Mouse (Mus musculus): ENCODE data around the gene Igdcc3.

Igdcc3 gene

DNA sequence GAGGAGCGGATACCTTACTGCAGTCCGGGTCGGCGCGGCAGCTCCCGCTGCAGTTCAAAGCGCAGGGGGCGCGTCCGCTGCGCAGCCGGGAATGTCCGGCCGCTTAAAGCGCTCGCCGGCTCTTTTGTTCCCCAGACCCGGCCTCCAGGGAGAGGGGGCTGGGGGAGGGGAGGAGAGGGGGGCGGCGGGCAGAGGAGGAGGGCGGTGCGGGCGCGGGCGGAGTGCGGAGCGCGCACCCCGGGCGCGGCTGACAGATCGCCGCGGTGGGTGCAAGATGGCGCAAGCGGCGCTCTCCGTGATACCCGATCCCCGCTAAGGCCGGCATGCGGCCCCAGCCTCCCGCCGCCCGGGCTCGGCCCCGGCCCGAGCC, at the start of gene Igdcc3:
Gene Igdcc3 (plus strand): TSS at position 254 of the 370 bp plus-strand sequence.
- DNase-seq (ENCODE audit: low spot score): peak; percentile 67

DNA sequence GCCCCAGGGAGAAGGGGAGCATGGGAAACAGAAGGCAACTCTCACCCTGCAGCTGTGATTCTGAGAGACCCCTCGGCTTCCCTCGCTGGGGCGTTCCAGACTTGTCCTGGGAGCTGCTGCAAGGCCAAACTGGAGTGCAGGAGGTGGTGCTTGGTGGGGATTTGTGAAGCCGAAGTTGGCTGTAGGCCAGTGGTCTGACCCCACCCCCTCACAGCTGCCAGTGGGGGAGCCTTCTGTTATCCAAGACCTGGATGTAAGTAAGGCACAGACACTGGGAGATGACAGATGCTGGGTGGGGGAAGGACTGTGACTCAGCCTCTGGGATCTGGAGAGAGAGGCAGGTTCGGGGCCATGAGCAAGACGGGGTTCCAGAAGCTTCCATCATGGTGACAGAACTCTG, 46.8 kb upstream of the Igdcc3 start:
- DNase-seq (ENCODE audit: low spot score): peak; percentile 89

DNA sequence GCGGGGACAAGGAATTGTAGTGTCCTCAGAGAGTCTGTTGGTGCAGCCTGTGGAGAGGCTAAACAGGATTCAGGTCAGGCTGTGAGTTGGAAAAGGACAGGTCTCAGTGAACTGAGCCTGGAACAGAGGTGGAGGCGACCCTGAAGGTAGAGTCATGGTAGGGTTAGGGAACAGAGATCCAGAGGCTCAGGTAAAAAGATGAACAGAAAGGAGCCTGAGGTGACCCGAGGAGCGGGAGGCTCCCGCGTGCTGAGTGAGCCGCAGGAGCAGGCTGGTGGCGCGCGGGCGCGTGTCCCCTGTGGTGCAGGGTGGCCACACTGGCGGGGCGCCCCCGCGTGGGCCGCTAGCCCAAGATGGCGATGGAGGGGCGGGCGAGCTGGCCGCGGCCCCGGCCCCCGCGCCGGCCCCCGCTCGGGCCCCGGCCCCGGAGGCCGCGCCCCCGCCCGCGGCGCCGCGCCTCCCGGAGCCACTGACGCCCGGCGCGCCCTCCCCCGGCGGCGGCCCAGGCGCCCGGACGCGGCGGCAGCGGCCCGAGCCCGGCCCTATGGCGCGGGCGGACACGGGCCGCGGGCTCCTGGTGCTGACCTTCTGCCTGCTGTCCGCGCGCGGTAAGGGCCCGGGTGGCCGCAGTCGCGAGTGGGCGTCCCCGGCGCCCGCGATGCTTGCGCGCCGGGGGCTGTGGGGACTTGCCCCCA, 39.9 kb upstream of the Igdcc3 start, which contains the start of gene Igdcc4:
Gene Igdcc4 (plus strand): TSS at position 496 of the 695 bp plus-strand sequence.
- peak; percentile 63 for DNase-seq (ENCODE audit: low spot score)

DNA sequence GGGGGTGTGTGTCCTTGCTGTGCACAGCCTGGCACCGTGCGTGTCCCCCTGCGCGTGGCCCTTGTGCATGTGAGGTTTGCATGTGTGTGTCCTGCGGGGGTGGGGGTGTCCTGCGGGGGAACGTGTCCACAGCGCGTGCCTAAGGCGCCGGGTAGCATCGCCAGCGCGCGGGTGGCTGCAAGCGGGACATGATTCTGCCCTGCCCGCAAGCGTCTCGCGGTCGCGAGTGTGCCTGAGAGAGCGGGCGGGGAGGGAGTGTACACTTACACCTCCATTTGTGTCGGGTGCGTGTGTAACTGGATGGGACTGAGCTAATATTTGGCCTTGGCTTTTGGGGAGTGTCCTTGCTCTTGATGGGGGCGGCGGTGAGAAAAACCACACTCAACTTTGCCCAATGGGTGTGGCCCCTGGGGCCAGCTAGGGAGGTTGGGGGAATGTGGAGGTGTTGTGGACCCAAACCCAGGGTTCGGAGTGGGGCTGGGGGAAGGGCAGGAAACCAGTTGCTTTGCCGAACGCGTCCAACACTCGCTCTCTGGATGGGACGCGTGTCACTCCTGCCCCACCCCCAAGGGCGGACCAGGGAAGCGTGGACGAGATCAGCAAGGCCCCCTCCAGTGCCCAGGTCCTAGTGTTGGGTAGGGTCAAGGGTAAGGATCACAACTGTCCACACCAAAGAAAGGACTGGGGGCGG, 39.2 kb upstream of the Igdcc3 start:
- peak; percentile 80 for DNase-seq (ENCODE audit: low spot score)

DNA sequence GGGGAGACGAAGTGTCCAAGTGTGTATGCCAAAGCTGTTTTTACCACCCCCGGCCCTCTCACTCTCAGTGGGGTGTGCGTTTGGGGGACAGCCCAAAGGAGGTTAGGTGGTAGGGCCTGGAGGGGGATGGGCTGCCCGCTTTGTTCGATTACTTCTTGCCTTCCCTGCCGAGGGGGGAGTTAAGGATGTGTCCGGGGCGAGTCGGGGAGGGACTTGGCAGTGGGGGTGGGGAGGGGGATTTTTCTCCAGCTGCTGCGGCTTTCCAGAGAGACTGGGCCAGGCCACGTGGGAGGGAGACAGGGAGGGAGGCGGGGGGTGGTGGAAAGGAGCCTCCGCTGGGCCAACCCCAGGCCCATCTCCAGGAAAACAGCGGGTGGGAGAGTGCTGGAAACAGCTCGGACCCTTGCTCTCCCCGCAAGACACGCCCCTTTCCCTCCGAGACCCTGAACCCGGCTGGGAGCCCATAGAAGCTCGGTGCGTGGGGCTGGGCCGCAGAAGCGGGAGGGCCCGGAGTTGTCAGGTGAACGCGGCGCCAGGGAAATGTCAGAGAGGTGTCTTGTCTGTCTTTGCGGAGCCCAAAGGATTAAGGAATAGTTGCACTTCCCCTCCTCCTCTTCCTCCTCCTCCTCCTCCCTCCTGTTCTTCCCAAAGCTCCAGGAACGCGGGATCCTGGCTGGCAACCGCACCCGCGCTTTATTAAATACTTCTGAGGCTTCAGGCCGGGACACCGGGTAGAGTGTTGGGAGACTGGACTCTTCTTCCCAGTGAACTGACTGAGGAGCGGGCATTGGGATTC, 38.4 kb upstream of the Igdcc3 start:
- peak; percentile 75 for DNase-seq (ENCODE audit: low spot score)

DNA sequence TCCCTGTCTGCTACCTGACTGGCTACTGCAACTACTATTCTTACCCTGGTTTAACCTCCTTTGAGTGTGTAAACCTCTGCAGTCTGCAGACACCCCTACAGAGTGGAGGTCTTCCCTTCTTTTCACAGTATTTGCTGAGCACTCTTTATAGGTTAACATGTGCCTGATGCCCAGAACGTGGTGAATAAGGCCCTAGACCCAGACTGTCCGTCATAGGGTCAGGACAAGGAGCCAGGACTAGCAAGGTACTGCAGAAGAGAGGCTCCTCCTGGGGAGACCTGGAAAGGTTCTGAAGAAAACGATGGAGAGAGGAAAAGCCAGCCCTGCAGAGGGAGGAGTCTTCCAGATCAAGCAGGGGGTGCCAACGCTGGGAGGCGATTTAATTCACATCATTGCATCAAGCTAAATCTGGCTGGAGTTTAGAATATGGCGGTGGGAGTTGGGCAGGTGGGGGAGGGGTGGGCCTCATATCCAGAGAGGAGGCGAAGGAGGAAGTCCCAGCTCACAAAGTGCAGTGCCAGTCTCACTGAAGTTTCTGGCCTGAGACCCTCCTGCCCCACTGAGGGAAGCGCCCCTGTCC, 37.7 kb upstream of the Igdcc3 start:
- no peak for DNase-seq (ENCODE audit: low spot score)

DNA sequence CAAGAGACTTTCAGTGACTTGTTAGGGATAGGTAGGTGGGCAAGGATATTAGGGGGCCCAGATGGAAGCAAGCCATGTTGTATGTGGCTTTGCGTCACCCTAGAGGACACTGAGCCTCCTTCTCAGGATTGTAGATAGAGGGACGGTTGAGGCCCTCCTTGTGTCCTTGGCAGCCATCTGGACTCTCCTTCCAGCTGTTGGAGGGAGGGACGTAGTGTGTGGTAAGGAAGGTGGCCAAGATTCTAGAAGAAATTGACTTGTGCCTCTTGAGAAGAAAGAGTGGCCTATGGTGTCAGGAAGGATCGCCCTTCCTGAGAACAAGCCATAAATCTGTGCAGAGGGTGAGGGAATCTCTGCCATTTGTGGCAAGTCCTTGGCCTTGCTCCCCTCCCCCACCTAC, 34.2 kb upstream of the Igdcc3 start:
- DNase-seq (ENCODE audit: low spot score): no peak

DNA sequence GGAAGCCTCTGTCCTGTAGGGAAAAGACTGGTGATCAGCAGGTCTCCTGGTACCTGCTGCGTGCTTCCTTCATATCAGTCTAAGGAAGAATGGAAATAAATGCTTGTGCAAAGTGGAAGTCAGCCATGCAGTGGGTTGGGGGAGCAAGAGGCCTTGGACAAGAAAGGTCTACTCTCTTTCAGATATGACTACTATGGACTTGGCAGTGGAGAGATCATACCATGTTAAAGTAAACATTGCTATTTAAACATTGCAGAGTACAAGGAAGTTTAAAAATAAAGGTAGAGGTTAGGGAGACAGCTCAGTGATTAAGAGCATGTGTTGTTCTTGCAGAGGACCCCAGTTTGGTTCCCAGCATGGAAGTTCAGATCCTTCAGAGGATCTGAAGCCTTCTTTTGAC, 33.1 kb upstream of the Igdcc3 start:
- DNase-seq (ENCODE audit: low spot score): no peak

DNA sequence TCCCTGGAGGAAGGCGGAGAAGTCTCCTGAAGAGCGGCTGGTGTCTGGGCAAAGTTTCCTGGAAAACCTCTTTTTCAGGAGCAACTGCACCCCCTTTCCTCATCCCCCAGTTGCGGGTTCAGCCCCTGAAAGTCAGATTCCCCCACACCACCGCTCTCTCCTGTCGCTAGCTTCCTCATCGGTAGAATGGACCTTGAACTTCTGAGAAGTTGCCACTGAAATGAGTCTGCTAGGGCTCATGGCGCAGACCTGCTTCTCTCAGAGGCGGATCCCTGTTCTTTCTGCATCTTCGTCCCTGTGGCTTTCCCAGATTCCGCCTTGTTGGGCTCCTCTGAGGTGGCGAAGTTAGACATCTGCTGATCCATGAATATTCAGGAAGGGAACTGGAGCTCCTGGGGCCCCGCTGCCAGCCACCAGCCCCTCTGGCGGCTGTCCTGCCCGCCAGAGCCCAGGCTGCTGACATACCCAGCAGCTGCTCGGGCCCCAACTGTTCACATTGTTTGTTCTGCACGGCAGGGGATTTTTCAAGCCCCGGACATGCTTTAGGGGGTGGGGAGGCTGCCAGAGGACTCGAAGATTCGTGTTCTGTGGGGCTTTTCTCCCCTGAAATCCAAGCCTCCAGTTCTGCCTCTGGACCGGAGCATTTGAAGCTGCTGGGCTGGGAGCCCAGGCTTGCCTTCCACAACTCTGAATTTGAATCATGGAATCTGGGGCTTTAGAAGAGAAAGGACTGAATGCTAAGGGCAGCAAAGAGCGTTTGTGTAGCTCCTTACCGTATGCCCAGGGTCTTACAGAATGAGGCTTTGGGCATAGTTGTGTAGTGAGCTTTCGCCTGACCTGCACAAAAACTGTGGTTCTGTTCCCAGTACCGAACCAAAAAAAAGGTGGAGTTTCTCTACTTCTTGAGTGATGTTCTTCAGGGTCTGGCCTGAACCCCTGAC, 31.6 kb upstream of the Igdcc3 start:
- DNase-seq (ENCODE audit: low spot score): no peak

DNA sequence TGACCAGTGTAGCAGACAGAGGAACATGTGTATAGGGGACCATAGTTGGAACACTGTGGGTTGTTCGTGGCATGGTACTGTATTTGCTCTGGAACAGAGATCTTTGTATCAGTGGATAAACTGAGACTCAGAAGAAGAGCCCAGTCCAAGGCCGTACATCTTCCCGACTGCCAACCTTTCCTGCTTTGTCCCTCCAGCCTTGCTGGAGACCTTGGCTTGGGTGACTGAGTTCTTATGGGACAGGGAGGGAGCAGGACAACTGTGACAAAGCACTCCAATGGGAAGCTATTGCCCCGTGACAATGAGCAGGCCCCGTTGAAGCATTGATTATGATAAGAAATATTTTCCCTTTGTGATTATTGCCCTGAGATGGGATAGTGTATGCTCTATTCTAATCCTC, 29.3 kb upstream of the Igdcc3 start:
- DNase-seq (ENCODE audit: low spot score): no peak

DNA sequence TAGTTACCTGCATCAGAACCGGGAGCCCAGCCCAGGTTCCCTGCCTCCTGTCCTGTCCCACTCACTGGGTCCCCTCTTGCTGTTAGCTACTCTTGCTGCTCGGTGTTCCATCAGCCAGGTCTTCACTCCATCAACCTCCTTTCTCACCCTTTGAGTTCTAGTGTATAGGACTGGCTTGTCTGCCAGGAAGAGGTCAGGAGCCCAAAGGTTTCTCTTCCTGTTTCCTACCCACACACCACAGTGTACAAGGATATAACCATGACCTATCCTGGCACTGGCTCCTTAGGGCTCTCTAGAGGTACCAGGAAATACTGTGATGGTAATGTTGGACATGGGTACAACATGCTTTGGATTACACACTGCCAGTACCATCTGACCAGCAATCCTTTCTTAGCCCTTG, 27.3 kb upstream of the Igdcc3 start:
- DNase-seq (ENCODE audit: low spot score): no peak

DNA sequence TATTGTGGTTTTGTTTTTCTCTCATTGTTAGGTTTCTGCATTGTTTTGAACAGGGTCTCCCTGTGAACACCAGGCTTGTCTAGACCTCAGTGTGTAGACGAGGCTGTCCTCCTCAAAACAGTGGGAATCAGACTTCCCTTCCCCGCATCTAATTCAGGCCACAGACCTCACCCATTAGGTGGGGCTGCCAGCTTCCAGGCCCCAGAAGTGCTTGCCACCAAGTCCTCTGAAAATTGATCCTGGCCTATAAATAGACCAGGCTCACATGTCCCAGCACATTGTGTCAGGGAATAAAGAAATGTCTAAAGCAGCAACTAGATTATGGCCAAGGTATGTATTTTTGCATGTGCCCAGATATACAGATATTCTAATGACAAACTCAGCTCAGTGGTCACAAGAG, 25.1 kb upstream of the Igdcc3 start:
- DNase-seq (ENCODE audit: low spot score): no peak

DNA sequence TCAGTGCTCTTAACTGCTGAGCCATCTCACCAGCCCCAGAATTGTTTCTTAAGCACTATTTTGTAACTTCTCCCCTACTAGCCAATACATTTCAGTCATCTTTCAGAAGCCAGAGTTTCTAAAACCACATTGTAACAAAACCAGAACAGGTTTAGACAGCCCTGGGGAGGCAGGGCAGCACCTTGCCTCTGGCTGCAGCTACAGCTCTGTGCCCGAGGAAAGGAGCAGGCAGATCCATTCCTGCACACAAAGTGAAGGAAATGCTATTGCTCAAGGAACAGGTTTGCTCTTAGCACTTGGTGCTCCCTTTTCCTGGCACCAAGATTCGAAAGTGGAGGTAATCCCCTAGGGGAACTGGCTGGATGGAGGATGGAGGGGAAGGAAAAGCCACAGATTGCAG, 23.5 kb upstream of the Igdcc3 start:
- no peak for DNase-seq (ENCODE audit: low spot score)

DNA sequence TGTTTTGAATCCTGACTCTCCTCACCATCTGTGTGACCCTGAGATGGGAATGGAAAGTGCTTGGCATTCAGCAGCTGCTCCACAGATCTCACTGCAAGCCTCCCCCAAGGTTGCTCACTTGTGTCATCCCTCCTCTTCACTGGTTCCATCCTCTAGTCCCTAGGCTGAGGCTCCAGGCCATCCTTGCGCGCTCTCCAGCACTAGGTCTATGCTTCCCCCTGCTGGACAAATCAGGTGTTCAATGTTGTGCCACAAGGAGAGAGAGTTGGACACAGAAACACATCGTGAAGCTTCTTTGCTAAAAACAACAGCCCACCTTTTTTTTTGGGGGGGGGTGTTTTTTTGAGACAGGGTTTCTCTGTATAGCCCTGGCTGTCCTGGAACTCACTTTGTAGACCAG, 20.1 kb upstream of the Igdcc3 start:
- DNase-seq (ENCODE audit: low spot score): peak; percentile 84

DNA sequence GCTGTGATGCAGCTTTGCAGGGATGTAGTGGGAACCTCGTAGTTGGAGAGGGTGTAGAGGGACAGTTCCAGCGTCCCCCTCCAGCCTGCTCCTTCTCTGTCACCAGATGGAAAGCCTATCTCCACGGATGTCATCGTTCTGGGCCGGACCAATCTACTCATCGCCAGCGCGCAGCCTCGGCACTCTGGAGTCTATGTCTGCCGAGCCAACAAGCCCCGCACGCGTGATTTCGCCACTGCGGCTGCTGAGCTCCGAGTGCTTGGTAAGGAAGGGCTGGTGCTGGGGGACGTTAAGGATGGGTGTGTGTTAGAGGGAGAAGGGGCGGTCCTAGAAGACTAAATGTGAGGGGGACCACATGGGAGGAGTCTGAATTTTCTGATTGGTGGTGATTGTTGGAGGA, 18.4 kb upstream of the Igdcc3 start:
- no peak for DNase-seq (ENCODE audit: low spot score)

DNA sequence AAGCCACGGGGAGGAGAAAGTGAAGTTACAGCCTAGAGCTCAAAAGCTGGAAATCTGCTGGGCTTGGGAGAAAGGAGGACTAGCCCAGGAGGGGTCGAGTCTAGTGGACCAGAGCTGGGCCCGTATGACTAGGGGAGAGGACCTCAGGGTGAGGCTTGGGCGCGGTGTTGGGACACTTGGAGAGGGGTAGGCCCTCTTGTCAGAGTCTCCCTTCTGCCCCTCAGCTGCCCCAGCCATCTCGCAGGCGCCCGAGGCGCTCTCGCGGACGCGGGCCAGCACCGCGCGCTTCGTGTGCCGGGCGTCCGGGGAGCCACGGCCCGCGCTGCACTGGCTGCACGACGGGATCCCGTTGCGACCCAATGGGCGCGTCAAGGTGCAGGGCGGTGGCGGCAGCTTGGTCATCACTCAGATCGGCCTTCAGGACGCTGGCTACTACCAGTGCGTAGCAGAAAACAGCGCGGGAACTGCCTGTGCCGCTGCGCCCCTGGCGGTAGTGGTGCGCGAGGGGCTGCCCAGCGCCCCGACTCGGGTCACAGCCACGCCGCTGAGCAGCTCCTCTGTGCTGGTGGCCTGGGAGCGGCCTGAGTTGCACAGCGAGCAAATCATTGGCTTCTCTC, 17.3 kb upstream of the Igdcc3 start:
- DNase-seq (ENCODE audit: low spot score): peak; percentile 79

DNA sequence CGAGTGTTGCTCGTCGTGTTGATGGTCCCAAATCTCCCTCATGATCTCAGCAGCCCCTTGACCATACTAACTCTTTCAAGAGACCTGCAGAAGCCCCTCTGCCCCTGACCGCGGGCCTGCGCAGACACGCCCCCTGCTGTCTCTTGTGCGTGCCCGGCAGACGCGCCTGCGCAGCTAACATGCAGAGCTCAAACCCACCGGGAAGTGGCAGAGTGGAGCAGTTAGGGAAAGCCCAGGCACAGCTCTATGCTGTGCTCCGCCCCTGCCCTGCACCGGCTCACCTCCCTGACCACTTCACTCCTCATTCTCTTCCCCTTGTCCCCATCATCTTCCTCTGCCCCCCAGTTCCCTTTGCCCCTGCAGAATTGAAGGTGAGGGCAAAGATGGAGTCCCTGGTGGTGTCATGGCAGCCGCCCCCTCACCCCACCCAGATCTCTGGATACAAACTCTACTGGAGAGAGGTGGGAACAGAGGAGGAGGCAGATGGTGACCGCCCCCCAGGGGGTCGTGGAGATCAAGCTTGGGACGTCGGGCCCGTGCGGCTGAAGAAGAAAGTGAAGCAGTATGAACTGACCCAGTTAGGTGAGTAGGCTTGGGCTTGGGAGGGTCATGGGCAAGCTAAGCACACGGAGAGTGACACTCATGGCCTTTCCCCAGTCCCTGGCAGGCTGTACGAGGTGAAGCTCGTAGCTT, 12.7 kb upstream of the Igdcc3 start:
- DNase-seq (ENCODE audit: low spot score): peak; percentile 77

DNA sequence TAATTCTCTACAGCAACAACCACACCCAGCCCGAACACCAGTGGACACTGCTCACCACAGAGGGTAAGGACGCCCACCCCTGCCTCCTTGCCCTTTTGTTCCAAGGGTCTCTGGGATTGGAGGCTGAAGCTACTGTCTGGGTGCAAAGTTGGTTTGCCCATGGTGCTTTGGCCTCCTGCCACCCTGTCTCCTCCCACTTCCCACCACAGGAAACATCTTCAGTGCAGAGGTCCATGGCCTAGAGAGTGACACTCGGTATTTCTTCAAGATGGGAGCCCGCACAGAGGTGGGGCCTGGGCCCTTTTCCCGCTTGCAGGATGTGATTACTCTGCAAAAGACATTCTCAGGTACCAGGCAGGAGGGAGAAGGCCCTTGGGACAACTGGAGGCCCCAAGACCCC, 9.3 kb upstream of the Igdcc3 start:
- no peak for DNase-seq (ENCODE audit: low spot score)

DNA sequence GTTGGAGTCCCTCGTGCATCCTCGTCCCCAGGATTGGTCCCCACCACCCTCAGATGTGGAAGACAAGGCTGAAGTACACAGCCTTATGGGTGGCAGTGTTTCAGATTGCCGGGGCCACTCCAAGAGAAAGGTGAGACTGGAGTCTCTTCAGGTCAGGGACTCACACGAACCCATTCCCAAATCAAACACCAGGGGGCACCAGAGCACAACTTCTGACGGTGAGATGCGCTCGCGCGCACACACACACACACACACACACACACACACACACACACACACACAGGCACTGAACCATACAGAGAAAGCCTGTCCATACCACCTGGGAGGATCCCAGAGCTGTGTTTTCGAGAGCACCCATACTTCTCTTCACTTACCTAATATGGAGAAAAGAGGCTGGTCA, 7.2 kb upstream of the Igdcc3 start:
- DNase-seq (ENCODE audit: low spot score): peak; percentile 89

DNA sequence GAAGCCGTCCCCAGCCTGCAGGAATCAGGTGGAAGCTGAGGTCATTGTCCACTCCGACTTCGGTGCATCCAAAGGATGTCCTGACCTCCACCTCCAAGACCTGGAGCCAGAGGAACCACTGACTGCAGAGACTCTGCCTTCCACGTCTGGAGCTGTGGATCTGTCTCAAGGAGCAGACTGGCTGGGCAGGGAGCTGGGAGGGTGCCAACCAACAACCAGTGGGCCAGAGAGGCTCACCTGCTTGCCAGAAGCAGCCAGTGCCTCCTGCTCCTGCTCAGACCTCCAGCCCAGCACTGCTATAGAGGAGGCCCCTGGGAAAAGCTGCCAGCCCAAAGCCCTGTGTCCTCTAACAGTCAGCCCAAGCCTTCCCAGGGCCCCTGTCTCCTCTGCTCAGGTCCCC, 5.9 kb upstream of the Igdcc3 start:
- DNase-seq (ENCODE audit: low spot score): no peak

DNA sequence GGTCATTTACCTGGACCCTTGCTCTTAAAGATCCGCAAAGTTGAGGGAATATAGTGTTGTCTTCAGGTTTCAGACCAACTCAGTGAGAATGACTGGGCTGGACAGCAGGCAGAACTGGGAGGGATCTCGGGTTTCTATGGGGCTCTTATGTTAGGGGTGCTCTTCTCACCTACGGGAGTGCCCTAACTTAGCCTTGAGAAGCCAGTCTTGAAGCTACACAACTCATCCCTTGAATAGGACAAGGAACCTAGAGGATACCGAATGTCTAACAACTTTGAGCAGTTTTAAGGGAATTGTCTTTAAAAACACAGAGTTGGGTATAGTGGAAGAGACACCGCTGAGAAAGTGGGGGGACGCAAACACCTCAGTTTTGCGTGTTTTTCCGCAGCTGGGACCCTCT, 498 bp upstream of the Igdcc3 start:
- DNase-seq (ENCODE audit: low spot score): no peak

Measured in testis, postnatal 10 days (tissue).